Mouse (Mus musculus) hindbrain, postnatal 0 days (tissue): ENCODE measurements around the gene Suclg1. TPM values are rescaled to one million over a fixed set of nuclear protein-coding genes. Genes with fewer than 3 reads are reported as not detected.

Experiments
- ATAC-seq: fragments of 200-750 bp; cut with Nextera tagmentation; 2 replicates; pipeline ENCODE4 v1.8.0; 2017; ENCODE audit warnings: mild to moderate bottlenecking, moderate TSS enrichment, moderate library complexity
- DNase-seq: peaks from one replicate; pipeline ENCODE4 v3.0.0-alpha.2; 2015; ENCODE audit warnings: low spot score
- H3K27ac ChIP-seq: fragments of 300-500 bp; sonication (generic); 2 replicates; pipeline ENCODE4 v1.5.1; 2014; ENCODE audit warnings: mild to moderate bottlenecking
- H3K27me3 ChIP-seq: fragments of 300-500 bp; sonication (generic); 2 replicates; pipeline ENCODE4 v1.6.1; 2014; ENCODE audit warnings: low read length, mixed read lengths; ENCODE audit not compliant: insufficient read depth
- H3K36me3 ChIP-seq: fragments of 300-500 bp; sonication (generic); 2 replicates; pipeline ENCODE4 v1.6.1; 2014; ENCODE audit warnings: low read length, mixed read lengths; ENCODE audit not compliant: insufficient read depth
- H3K4me1 ChIP-seq: fragments of 300-500 bp; sonication (generic); 2 replicates; pipeline ENCODE4 v1.6.1; 2014; ENCODE audit warnings: antibody characterized with exemption, low read length, mixed read lengths; ENCODE audit not compliant: insufficient read depth
- H3K4me2 ChIP-seq: fragments of 300-500 bp; sonication (generic); 2 replicates; pipeline ENCODE4 v1.6.1; 2014; ENCODE audit warnings: low read depth, mild to moderate bottlenecking, low read length, moderate library complexity, mixed read lengths
- H3K4me3 ChIP-seq: fragments of 300-500 bp; sonication (generic); 2 replicates; pipeline ENCODE4 v1.5.1; 2014; ENCODE audit warnings: low read length
- H3K9ac ChIP-seq: fragments of 300-500 bp; sonication (generic); replicated peaks from 2 replicates; pipeline ENCODE4 v1.6.1; 2014; ENCODE audit warnings: mild to moderate bottlenecking, low read length, moderate library complexity, mixed read lengths
- H3K9me3 ChIP-seq: fragments of 300-500 bp; sonication (generic); 2 replicates; pipeline ENCODE4 v1.6.1; 2016; ENCODE audit warnings: low read length, mixed read lengths
- CTCF ChIP-seq: IDR thresholded peaks from 2 replicates; pipeline ENCODE4 v1.5.1; 2016; ENCODE audit warnings: antibody characterized with exemption, control low read depth, low read depth
- WGBS: fragments of 180-500 bp; shearing (Covaris S2); extraction: QIAGEN DNeasy Blood & Tissue Kit; methylation state at CpG from one replicate; pipeline ENCODE4 v1.1.7; 2014; 5-methylcytosine and 5-hydroxymethylcytosine counted together
- polyA plus RNA-seq: library from polyadenylated mRNA; unstranded; fragments of >200 nt; fragmentation: Nextera tagmentation; extraction: Ambion mirVana; gene quantifications from 2 replicates; pipeline ENCODE4 v1.2.1, GENCODE M21; 2015
- total RNA-seq: library from RNA; depleted of rRNA; stranded (reverse); fragments of >200 nt; gene quantifications from 2 replicates; pipeline ENCODE4 v1.2.3, GENCODE M21; 2014

The Suclg1 gene
- total and polyA plus RNA-seq, 2 experiments from 2014 or later = 46.8 to 152 TPM

- Histone ChIP-seq H3K9ac (no peak overlapping the region), H3K4me2 (peak overlapping the region; percentile 68), H3K9me3 (no peaks in the 10 kb centered on the region), H3K27ac (no peak overlapping the region), H3K36me3 (no peaks in the 10 kb centered on the region), H3K27me3 (no peaks in the 10 kb centered on the region), H3K4me1 (peaks cover 3% of the 10 kb centered on the region; the same call in 1 of the 2 replicates), H3K4me3 (peak overlapping the region; percentile 94; the same call in 1 of the 2 replicates)
- DNase-seq (no peak), ATAC-seq (no peak)
- WGBS = 83% methylated on average over 4 of the region's 4 CpGs
- TF ChIP-seq CTCF = no peak
Observed at GRCm38 (mm10) chr6:73249851-73250250, 1.7 kb downstream of the Suclg1 start.

GRCm38 (mm10) chr6:73251336-73251735 is 3.2 kb downstream of the Suclg1 start:
- WGBS = 87% methylated on average over 11 of the region's 11 CpGs
- ATAC-seq (no peak), DNase-seq (no peak)
- H3K4me2 ChIP-seq = no peak overlapping the region
- H3K9ac ChIP-seq = no peak overlapping the region
- H3K36me3 ChIP-seq = no peaks in the 10 kb centered on the region; the same call in 1 of the 2 replicates
- no peaks in the 10 kb centered on the region for H3K9me3 ChIP-seq
- H3K27ac ChIP-seq = no peak overlapping the region
- H3K4me3 ChIP-seq = no peak overlapping the region
- peaks cover 3% of the 10 kb centered on the region; the same call in 1 of the 2 replicates for H3K4me1 ChIP-seq
- no peak for TF ChIP-seq CTCF
- no peaks in the 10 kb centered on the region for H3K27me3 ChIP-seq

GRCm38 (mm10) chr6:73252396-73252795 is 4.2 kb downstream of the Suclg1 start:
- peaks cover 3% of the 10 kb centered on the region; the same call in 1 of the 2 replicates for H3K4me1 ChIP-seq
- no peak for TF ChIP-seq CTCF
- peaks cover 5% of the 10 kb centered on the region; the same call in 1 of the 2 replicates for H3K36me3 ChIP-seq
- DNase-seq (no peak), ATAC-seq (no peak)
- H3K27me3 ChIP-seq = no peaks in the 10 kb centered on the region
- H3K27ac ChIP-seq = no peak overlapping the region
- H3K4me3 ChIP-seq = no peak overlapping the region
- no peak overlapping the region for H3K9ac ChIP-seq
- no peak overlapping the region for H3K4me2 ChIP-seq
- no peaks in the 10 kb centered on the region for H3K9me3 ChIP-seq

- no peaks in the 10 kb centered on the region for H3K27me3 ChIP-seq
- H3K4me2 ChIP-seq = no peak overlapping the region
- WGBS = 95% methylated on average over 2 of the region's 2 CpGs
- no peak for TF ChIP-seq CTCF
- H3K27ac ChIP-seq = no peak overlapping the region
- H3K4me3 ChIP-seq = no peak overlapping the region
- H3K36me3 ChIP-seq = peaks cover 5% of the 10 kb centered on the region; the same call in 1 of the 2 replicates
- H3K4me1 ChIP-seq = peaks cover 3% of the 10 kb centered on the region; the same call in 1 of the 2 replicates
- H3K9ac ChIP-seq = no peak overlapping the region
- DNase-seq (no peak), ATAC-seq (no peak)
- H3K9me3 ChIP-seq = no peaks in the 10 kb centered on the region
Observed at GRCm38 (mm10) chr6:73253006-73253405, 4.8 kb downstream of the Suclg1 start.

DNA sequence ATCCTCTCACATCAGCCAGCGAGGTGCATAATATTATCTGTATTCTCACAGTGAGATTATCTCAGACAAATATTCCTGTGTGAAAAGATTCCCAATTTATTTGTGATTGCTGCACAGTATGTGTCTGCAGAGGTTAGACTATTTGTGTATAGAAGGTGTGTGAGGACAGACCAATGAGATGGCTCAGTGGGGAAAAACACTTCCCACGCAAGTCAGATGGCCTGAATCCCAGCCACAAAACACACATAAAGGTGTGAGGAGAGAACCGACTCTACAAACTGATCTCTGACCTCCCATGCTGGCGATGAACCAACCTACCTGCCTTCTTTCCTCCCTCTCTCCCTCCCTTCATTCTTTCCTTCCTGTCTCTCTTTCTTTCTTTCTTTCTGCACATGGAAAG is 5.4 kb downstream of the Suclg1 start:
- Histone ChIP-seq H3K9me3 (no peaks in the 10 kb centered on the region), H3K9ac (no peak overlapping the region), H3K27ac (no peak overlapping the region), H3K4me1 (peaks cover 3% of the 10 kb centered on the region; the same call in 1 of the 2 replicates), H3K4me2 (no peak overlapping the region), H3K27me3 (no peaks in the 10 kb centered on the region), H3K4me3 (no peak overlapping the region), H3K36me3 (peaks cover 8% of the 10 kb centered on the region; the same call in 1 of the 2 replicates)
- no peak for ATAC-seq
- WGBS = 91% methylated on average over 4 of the region's 4 CpGs
- TF ChIP-seq CTCF = no peak
- no peak for DNase-seq

- Histone ChIP-seq H3K27me3 (no peaks in the 10 kb centered on the region), H3K4me1 (peaks cover 3% of the 10 kb centered on the region; the same call in 1 of the 2 replicates), H3K9me3 (no peaks in the 10 kb centered on the region), H3K4me2 (no peak overlapping the region), H3K9ac (no peak overlapping the region), H3K4me3 (no peak overlapping the region), H3K27ac (no peak overlapping the region), H3K36me3 (peaks cover 13% of the 10 kb centered on the region; the same call in 1 of the 2 replicates)
- no peak for TF ChIP-seq CTCF
- WGBS = 75% methylated on average over 9 of the region's 9 CpGs
- ATAC-seq (no peak), DNase-seq (no peak)
Observed at GRCm38 (mm10) chr6:73254307-73255228, 6.4 kb downstream of the Suclg1 start.
